Mouse (Mus musculus) G1E (cell line): ENCODE data around the gene Snx25.

Experiments
- CTCF ChIP-seq: IDR thresholded peaks from 2 replicates; pipeline ENCODE4 v1.5.1; 2012; ENCODE audit warnings: low read depth, low read length, inconsistent platforms, mixed read lengths
- GATA1 ChIP-seq: IDR thresholded peaks from 2 replicates; pipeline ENCODE4 v1.6.1; 2012; ENCODE audit warnings: borderline replicate concordance, low read length, inconsistent platforms, mixed read lengths
- POLR2AphosphoS5 ChIP-seq: IDR thresholded peaks from 2 replicates; pipeline ENCODE4 v1.6.1; 2012; ENCODE audit warnings: low read depth, low read length, inconsistent platforms; ENCODE audit not compliant: insufficient replicate concordance
- TAL1 ChIP-seq: conservative IDR thresholded peaks from 2 replicates; pipeline ENCODE4 v1.6.1; 2012; ENCODE audit warnings: low read depth, low read length, inconsistent platforms, mixed read lengths

DNA sequence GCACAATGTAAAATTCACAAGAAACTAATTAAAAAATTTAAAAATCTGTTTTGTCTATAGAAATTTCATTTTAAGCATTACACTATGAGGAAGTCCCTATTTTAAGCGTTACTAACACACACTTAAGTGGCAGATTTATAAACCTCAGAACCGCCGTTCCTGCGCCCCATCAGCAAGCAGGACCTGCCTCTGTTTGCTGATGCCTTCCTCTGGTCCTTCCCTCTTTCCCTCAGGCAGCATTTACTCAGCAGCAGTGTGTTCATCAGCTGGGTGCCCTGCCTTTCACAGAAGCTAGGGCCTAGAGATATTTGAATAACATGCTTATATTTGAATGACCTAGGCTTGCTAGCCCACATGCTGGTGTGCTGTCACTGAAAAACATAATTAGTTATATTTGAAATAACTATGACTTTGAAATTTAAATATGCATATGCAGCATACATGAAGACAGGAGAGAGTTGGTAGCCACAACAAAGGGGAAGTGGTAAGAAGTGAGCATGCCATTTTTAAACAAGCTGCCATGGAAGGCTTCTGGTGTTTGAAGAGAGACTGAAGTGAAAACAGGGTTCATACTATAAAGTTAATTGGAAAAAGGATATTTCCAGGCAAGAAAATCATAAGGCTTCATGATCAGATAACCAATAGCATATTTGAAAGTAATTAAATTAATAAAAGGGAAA, 161.2 kb downstream of the Snx25 start:
- no peak for TF ChIP-seq CTCF
- TF ChIP-seq TAL1: no peak
- TF ChIP-seq GATA1: no peak
- no peak for TF ChIP-seq POLR2AphosphoS5
